Mouse (Mus musculus) E14TG2a.4 (cell line): Measurements from ENCODE around the gene Fyn.

ENCODE experiments used
- H3K27me3 ChIP-seq: 2 replicates; pipeline ENCODE4 v1.6.1; 2014; ENCODE audit warnings: low read length, control low read depth; ENCODE audit not compliant: insufficient read depth
- H3K36me3 ChIP-seq: 2 replicates; pipeline ENCODE4 v1.6.1; 2014; ENCODE audit warnings: low read length, control low read depth; ENCODE audit not compliant: insufficient read depth
- H3K4me1 ChIP-seq: replicated peaks from 2 replicates; pipeline ENCODE4 v1.6.1; 2014; ENCODE audit warnings: low read depth, low read length, control low read depth
- H3K4me3 ChIP-seq: replicated peaks from 2 replicates; pipeline ENCODE4 v1.5.1; 2014; ENCODE audit warnings: mild to moderate bottlenecking, low read length
- H3K9me3 ChIP-seq: 2 replicates; pipeline ENCODE4 v1.6.1; 2014; ENCODE audit warnings: low read length, control low read depth
- CTCF ChIP-seq: conservative IDR thresholded peaks from 2 replicates; pipeline ENCODE4 v1.5.1; 2014; ENCODE audit warnings: low read length
- NANOG ChIP-seq: IDR thresholded peaks from 2 replicates; pipeline ENCODE4 v1.6.1; 2014; ENCODE audit warnings: borderline replicate concordance, low read length, mixed read lengths
- POU5F1 ChIP-seq: IDR thresholded peaks from 2 replicates; pipeline ENCODE4 v1.6.1; 2014; ENCODE audit warnings: low read length, borderline replicate concordance

Fyn gene

GRCm38 (mm10) chr10:39411857-39412559 is 43.4 kb downstream of the Fyn start:
- Histone ChIP-seq H3K9me3 (peaks cover 8% of the 10 kb centered on the region; the same call in 1 of the 2 replicates), H3K4me1 (no peaks in the 10 kb centered on the region; the same call in 1 of the 2 replicates), H3K27me3 (no peaks in the 10 kb centered on the region), H3K36me3 (no peaks in the 10 kb centered on the region), H3K4me3 (no peak overlapping the region)
- TF ChIP-seq CTCF (no peak), POU5F1 (no peak), NANOG (no peak)

- H3K27me3 ChIP-seq, result no peaks in the 10 kb centered on the region
- no peak overlapping the region for H3K4me3 ChIP-seq
- TF ChIP-seq POU5F1 (no peak), CTCF (no peak), NANOG (no peak)
- no peaks in the 10 kb centered on the region for H3K36me3 ChIP-seq
- H3K4me1 ChIP-seq, result no peaks in the 10 kb centered on the region; the same call in 1 of the 2 replicates
- H3K9me3 ChIP-seq, result peaks cover 8% of the 10 kb centered on the region; the same call in 1 of the 2 replicates
Measured at GRCm38 (mm10) chr10:39412826-39413620, 44.4 kb downstream of the Fyn start.

GRCm38 (mm10) chr10:39414068-39414467 is 45.4 kb downstream of the Fyn start:
- H3K9me3 ChIP-seq, result peaks cover 8% of the 10 kb centered on the region; the same call in 1 of the 2 replicates
- H3K4me1 ChIP-seq, result no peaks in the 10 kb centered on the region; the same call in 1 of the 2 replicates
- H3K36me3 ChIP-seq, result no peaks in the 10 kb centered on the region
- no peak overlapping the region for H3K4me3 ChIP-seq
- H3K27me3 ChIP-seq, result no peaks in the 10 kb centered on the region
- TF ChIP-seq POU5F1, result no peak
- no peak for TF ChIP-seq NANOG
- no peak for TF ChIP-seq CTCF

- H3K4me3 ChIP-seq, result no peak overlapping the region
- H3K4me1 ChIP-seq, result peaks cover under 1% of the 10 kb centered on the region
- peaks cover 8% of the 10 kb centered on the region; the same call in 1 of the 2 replicates for H3K9me3 ChIP-seq
- no peaks in the 10 kb centered on the region for H3K27me3 ChIP-seq
- TF ChIP-seq POU5F1, result no peak
- TF ChIP-seq NANOG, result no peak
- TF ChIP-seq CTCF, result no peak
- H3K36me3 ChIP-seq, result no peaks in the 10 kb centered on the region
Measured at GRCm38 (mm10) chr10:39415586-39415985, 46.9 kb downstream of the Fyn start.

- H3K9me3 ChIP-seq, result no peaks in the 10 kb centered on the region
- peaks cover 7% of the 10 kb centered on the region for H3K4me1 ChIP-seq
- no peak overlapping the region for H3K4me3 ChIP-seq
- H3K27me3 ChIP-seq, result no peaks in the 10 kb centered on the region; the same call in 1 of the 2 replicates
- H3K36me3 ChIP-seq, result no peaks in the 10 kb centered on the region
- TF ChIP-seq CTCF (no peak), POU5F1 (no peak)
Measured at GRCm38 (mm10) chr10:39417611-39418010, 49.0 kb downstream of the Fyn start.

GRCm38 (mm10) chr10:39418395-39418794 is 49.7 kb downstream of the Fyn start:
- H3K27me3 ChIP-seq, result no peaks in the 10 kb centered on the region; the same call in 1 of the 2 replicates
- peaks cover 7% of the 10 kb centered on the region for H3K4me1 ChIP-seq
- no peak for TF ChIP-seq POU5F1
- TF ChIP-seq NANOG, result no peak
- no peak for TF ChIP-seq CTCF
- no peaks in the 10 kb centered on the region for H3K36me3 ChIP-seq
- H3K4me3 ChIP-seq, result no peak overlapping the region
- no peaks in the 10 kb centered on the region for H3K9me3 ChIP-seq

- Histone ChIP-seq H3K4me1 (peaks cover 12% of the 10 kb centered on the region), H3K9me3 (no peaks in the 10 kb centered on the region), H3K27me3 (no peaks in the 10 kb centered on the region; the same call in 1 of the 2 replicates), H3K36me3 (no peaks in the 10 kb centered on the region), H3K4me3 (no peak overlapping the region)
- TF ChIP-seq POU5F1 (no peak), CTCF (no peak), NANOG (no peak)
Measured at GRCm38 (mm10) chr10:39420842-39421617, 52.4 kb downstream of the Fyn start.

GRCm38 (mm10) chr10:39421772-39422171 is 53.1 kb downstream of the Fyn start:
- Histone ChIP-seq H3K27me3 (no peaks in the 10 kb centered on the region; the same call in 1 of the 2 replicates), H3K4me1 (peaks cover 19% of the 10 kb centered on the region), H3K4me3 (no peak overlapping the region), H3K9me3 (no peaks in the 10 kb centered on the region), H3K36me3 (no peaks in the 10 kb centered on the region)
- TF ChIP-seq CTCF (no peak), POU5F1 (no peak), NANOG (no peak)
